Mouse (Mus musculus) cerebellum, adult 2 months (tissue): ENCODE measurements at regions not wholly inside any gene's neighbourhood (a gene's known extent, or its start where the extent isn't known, plus 50 kb on each side); places are given as distances from the start of the nearest gene placed in this dataset.

Experiments
- DNase-seq, 2 experiments: peaks; one replicate each; pipeline ENCODE4 v3.0.0; 2021
- H3K27ac ChIP-seq: fragments of 200-500 bp; 2 replicates; pipeline ENCODE4 v1.5.1; 2012; ENCODE audit warnings: low read length, control low read depth, inconsistent platforms; ENCODE audit not compliant: insufficient read depth
- H3K27me3 ChIP-seq: fragments of 200-500 bp; 2 replicates; pipeline ENCODE4 v1.6.1; 2012; ENCODE audit warnings: inconsistent platforms, mild to moderate bottlenecking, low read length, moderate library complexity; ENCODE audit not compliant: control insufficient read depth, insufficient read depth
- H3K4me1 ChIP-seq: fragments of 200-500 bp; 2 replicates; pipeline ENCODE4 v1.6.1; 2011; ENCODE audit warnings: low read length; ENCODE audit not compliant: control insufficient read depth, insufficient read depth
- H3K4me3 ChIP-seq: fragments of 200-500 bp; replicated peaks from 2 replicates; pipeline ENCODE3; 2011; ENCODE audit warnings: mild to moderate bottlenecking, low read depth, low read length, control low read depth; ENCODE audit not compliant: insufficient read depth
- CTCF ChIP-seq: fragments of 200-500 bp; IDR thresholded peaks from 2 replicates; pipeline ENCODE4 v1.5.1; 2011; ENCODE audit warnings: low read depth, mild to moderate bottlenecking, control low read depth, low read length, moderate library complexity, borderline replicate concordance; ENCODE audit not compliant: insufficient read depth
- POLR2A ChIP-seq: fragments of 200-500 bp; IDR thresholded peaks from 2 replicates; pipeline ENCODE4 v1.6.1; 2011; ENCODE audit warnings: low read length, control low read depth, borderline replicate concordance; ENCODE audit not compliant: insufficient read depth
- WGBS: fragments of 180-500 bp; shearing (Covaris S2); methylation state at CpG from one replicate; pipeline ENCODE4 v1.1.7; 2018; 5-methylcytosine and 5-hydroxymethylcytosine counted together

- 54% methylated on average over 4 of the region's 4 CpGs for WGBS
- no peak for DNase-seq
- H3K4me1 ChIP-seq: no peaks in the 10 kb centered on the region
- no peaks in the 10 kb centered on the region for H3K27me3 ChIP-seq
- TF ChIP-seq POLR2A: no peak
- no peak for TF ChIP-seq CTCF
- no peak overlapping the region for H3K27ac ChIP-seq
- no peak overlapping the region for H3K4me3 ChIP-seq
These were observed 167.6 kb upstream of the Podxl start for GRCm38 (mm10) chr6:31731391-31731790.

GRCm38 (mm10) chr6:31719614-31720013 lies 155.8 kb upstream of the Podxl start:
- TF ChIP-seq CTCF: no peak
- TF ChIP-seq POLR2A: no peak
- 54% methylated on average over 9 of the region's 9 CpGs for WGBS
- H3K4me1 ChIP-seq: 0 out of 2 replicates have a peak, but pooled peaks cover 3% of the 10 kb centered on the region
- H3K27ac ChIP-seq: no peak overlapping the region
- H3K4me3 ChIP-seq: no peak overlapping the region
- DNase-seq: no peak
- H3K27me3 ChIP-seq: no peaks in the 10 kb centered on the region

DNA sequence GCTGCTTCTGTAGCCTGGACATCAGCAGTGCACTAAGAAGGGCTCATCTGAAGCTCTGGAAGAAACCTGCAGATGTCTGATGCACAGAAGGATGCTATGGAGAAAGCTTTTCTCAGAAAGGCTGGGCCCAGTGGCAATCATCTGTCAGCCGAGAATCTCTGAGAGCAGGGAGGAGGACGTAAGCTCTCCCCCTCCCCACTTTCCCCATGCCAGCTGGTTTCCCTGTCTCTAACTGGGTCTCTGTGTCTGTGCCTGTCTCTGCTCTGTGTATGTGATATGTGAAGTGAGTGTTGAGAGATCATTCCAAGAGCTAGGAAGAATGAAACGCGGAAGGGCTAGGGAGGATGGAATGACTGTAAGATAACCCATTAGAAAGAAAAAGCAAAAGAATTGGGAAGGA lies 155.1 kb upstream of the Podxl start:
- TF ChIP-seq POLR2A (no peak), CTCF (no peak)
- 79% methylated on average over 4 of the region's 4 CpGs for WGBS
- DNase-seq: no peak
- no peak overlapping the region for H3K4me3 ChIP-seq
- H3K4me1 ChIP-seq: 0 out of 2 replicates have a peak, but pooled peaks cover 3% of the 10 kb centered on the region
- no peak overlapping the region for H3K27ac ChIP-seq
- H3K27me3 ChIP-seq: no peaks in the 10 kb centered on the region

- Histone ChIP-seq H3K4me1 (0 out of 2 replicates have a peak, but pooled peaks cover 3% of the 10 kb centered on the region), H3K27ac (no peak overlapping the region), H3K27me3 (no peaks in the 10 kb centered on the region), H3K4me3 (no peak overlapping the region)
- no peak for TF ChIP-seq POLR2A
- TF ChIP-seq CTCF: no peak
- WGBS: 57% methylated on average over 12 of the region's 12 CpGs
- no peak for DNase-seq
These were observed 153.8 kb upstream of the Podxl start for GRCm38 (mm10) chr6:31717531-31717930.

GRCm38 (mm10) chr6:31707256-31707655 lies 143.5 kb upstream of the Podxl start:
- H3K27me3 ChIP-seq: no peaks in the 10 kb centered on the region
- no peak overlapping the region for H3K27ac ChIP-seq
- H3K4me1 ChIP-seq: no peaks in the 10 kb centered on the region
- no peak for DNase-seq
- TF ChIP-seq POLR2A (no peak), CTCF (no peak)
- 71% methylated on average over 3 of the region's 3 CpGs for WGBS
- H3K4me3 ChIP-seq: no peak overlapping the region

- TF ChIP-seq CTCF (no peak), POLR2A (no peak)
- Histone ChIP-seq H3K4me3 (no peak overlapping the region), H3K27ac (no peak overlapping the region), H3K27me3 (no peaks in the 10 kb centered on the region), H3K4me1 (no peaks in the 10 kb centered on the region)
- no peak for DNase-seq
- WGBS: 76% methylated on average over 6 of the region's 6 CpGs
These were observed 140.4 kb upstream of the Podxl start for GRCm38 (mm10) chr6:31704191-31704590.

- Histone ChIP-seq H3K27ac (no peak overlapping the region), H3K27me3 (no peaks in the 10 kb centered on the region), H3K4me3 (no peak overlapping the region), H3K4me1 (no peaks in the 10 kb centered on the region)
- TF ChIP-seq POLR2A (no peak), CTCF (no peak)
- 15% methylated on average over 7 of the region's 7 CpGs for WGBS
- DNase-seq: no peak
These were observed 139.2 kb upstream of the Podxl start for GRCm38 (mm10) chr6:31702931-31703330.

- 67% methylated on average over 3 of the region's 3 CpGs for WGBS
- H3K4me3 ChIP-seq: no peak overlapping the region
- TF ChIP-seq POLR2A (no peak), CTCF (no peak)
- no peak for DNase-seq
- no peaks in the 10 kb centered on the region for H3K27me3 ChIP-seq
- no peak overlapping the region for H3K27ac ChIP-seq
- no peaks in the 10 kb centered on the region for H3K4me1 ChIP-seq
These were observed 132.1 kb upstream of the Podxl start for GRCm38 (mm10) chr6:31695885-31696284.
